Mouse (Mus musculus): ENCODE data around the gene Phospho2.

GRCm38 (mm10) chr2:69760980-69761379 is 28.4 kb upstream of the Phospho2 start:
- no peak for TF ChIP-seq CTCF (IDR thresholded peaks at IDR 0.05; ENCODE audit: insufficient read depth, low read depth, low read length)
- no peak for TF ChIP-seq POLR2A (IDR thresholded peaks at IDR 0.05; ENCODE audit: insufficient read depth, low read depth, low read length)
